9 mouse cellular contexts compared by ENCODE assay signal in genomic region chr15:79025687-79026308, GRCm38 (mm10). TPM values are rescaled to one million over a fixed set of nuclear protein-coding genes. Genes with fewer than 3 reads are reported as not detected.
DNase-seq lines count a peak whose midpoint lies in the region; ATAC-seq and TF ChIP-seq lines count a peak whose summit lies in the region.
"Had no signal": no experiment of that assay in that cellular context is flagged by ENCODE, and none has a peak within 500 bp of the region (broad histone marks: within the 10 kb centered on the region; RNA-seq: fewer than 3 reads in every experiment).

No protein-coding gene starts in this region.

- no peaks in the 10 kb centered on the region for H3K27me3 ChIP-seq in liver, adult 2 months (ENCODE audit: control insufficient read depth, insufficient read depth, low read length)
- H3K27me3 ChIP-seq in forebrain, embryonic 16.5 days (replicated peaks; ENCODE audit: control insufficient read depth, insufficient read depth, low read length), result no peaks in the 10 kb centered on the region
- H3K27me3 ChIP-seq in neural tube, embryonic 13.5 days, result 0 out of 2 replicates have a peak, but pooled peaks cover 3% of the 10 kb centered on the region

- no peak for TF ChIP-seq CTCF in liver, adult 2 months (IDR thresholded peaks at IDR 0.05; ENCODE audit: low read depth, low read length)

- TF ChIP-seq POLR2A in liver, adult 2 months (IDR thresholded peaks at IDR 0.05; ENCODE audit: extremely low read depth, insufficient read depth, low read length), result 0 out of 2 replicates have a peak, but pooled peaks have one; percentile 21

- H3K27ac ChIP-seq in liver, adult 2 months (replicated peaks; ENCODE audit: insufficient read depth, low read depth, low read length), result peak overlapping the region; percentile 97
- H3K27ac ChIP-seq in forebrain, embryonic 16.5 days (ENCODE audit: low read length), result no peak overlapping the region
- H3K27ac ChIP-seq in neural tube, embryonic 13.5 days (replicated peaks), result no peak overlapping the region

- peaks cover 10% of the 10 kb centered on the region for H3K4me1 ChIP-seq in liver, adult 2 months (ENCODE audit: control insufficient read depth, insufficient read depth, low read length)
- H3K4me1 ChIP-seq in forebrain, embryonic 16.5 days (replicated peaks; ENCODE audit: control insufficient read depth, insufficient read depth, low read length), result peaks cover 34% of the 10 kb centered on the region
- peaks cover 54% of the 10 kb centered on the region for H3K4me1 ChIP-seq in neural tube, embryonic 13.5 days (replicated peaks)

- peaks cover 11% of the 10 kb centered on the region; the same call in 1 of the 2 replicates for H3K79me2 ChIP-seq in liver, adult 2 months (ENCODE audit: control insufficient read depth, insufficient read depth, low read length)

- peak overlapping the region; percentile 79 for H3K9ac ChIP-seq in liver, adult 2 months (ENCODE audit: low read depth, low read length)
- peak overlapping the region; percentile 32; the same call in 1 of the 2 replicates for H3K9ac ChIP-seq in forebrain, embryonic 16.5 days (replicated peaks; ENCODE audit: low read depth, low read length)
- H3K9ac ChIP-seq in neural tube, embryonic 13.5 days, result peak overlapping the region; percentile 54

- peak; percentile 47 for DNase-seq in liver, adult 2 months (ENCODE audit: extremely low read depth, low read depth, low spot score)
- DNase-seq in liver, result no peak
- DNase-seq in kidney, postnatal 10 days, result peak; percentile 60
- DNase-seq in gastrocnemius, postnatal 25 days, result no peak
- no peak for DNase-seq in urinary bladder, postnatal 10 days (ENCODE audit: low spot score)
- DNase-seq in frontal cortex, postnatal 25 days (ENCODE audit: low spot score in 2 of 2), result no peak

- peak overlapping the region; percentile 44 for H3K4me3 ChIP-seq in liver, adult 2 months (ENCODE audit: insufficient read depth, low read depth, low read length)
- peak overlapping the region; percentile 17; the same call in 1 of the 2 replicates for H3K4me3 ChIP-seq in forebrain, embryonic 16.5 days (replicated peaks; ENCODE audit: low read length)
- H3K4me3 ChIP-seq in neural tube, embryonic 13.5 days, result peak overlapping the region; percentile 14

- peak overlapping the region; percentile 39 for H3K4me2 ChIP-seq in forebrain, embryonic 16.5 days (ENCODE audit: low read length)
- H3K4me2 ChIP-seq in neural tube, embryonic 13.5 days, result peak overlapping the region; percentile 48

- no peak for ATAC-seq in forebrain, embryonic 16.5 days
- no peak for ATAC-seq in neural tube, embryonic 13.5 days (ENCODE audit: low read depth)

- H3K36me3 ChIP-seq in liver, adult 2 months (ENCODE audit: control insufficient read depth, insufficient read depth, low read length), result no peaks in the 10 kb centered on the region
- no peaks in the 10 kb centered on the region for H3K36me3 ChIP-seq in forebrain, embryonic 16.5 days (ENCODE audit: control insufficient read depth, insufficient read depth)
- H3K36me3 ChIP-seq in neural tube, embryonic 13.5 days, result no peaks in the 10 kb centered on the region

- H3K9me3 ChIP-seq in forebrain, embryonic 16.5 days (ENCODE audit: control insufficient read depth, low read length), result no peaks in the 10 kb centered on the region
- H3K9me3 ChIP-seq in neural tube, embryonic 13.5 days, result no peaks in the 10 kb centered on the region

- WGBS in liver, adult 2 months, result 11% methylated on average over 17 of the region's 18 CpGs
- WGBS in forebrain, embryonic 16.5 days, result 13% methylated on average over 15 of the region's 18 CpGs
- 12% methylated on average over 15 of the region's 18 CpGs for WGBS in neural tube, embryonic 13.5 days

RNA-seq across cellular contexts. Expression of gene H1f0, which starts 2.5 kb away (rescaled TPM):
- 64.2 and 82.1 TPM in 2 replicates for total RNA-seq in liver, adult 2 months (2014; rRNA removed)
- 68.0 and 79.0 TPM in 2 replicates for polyA plus RNA-seq in liver, adult 2 months (2012; rRNA removed)
- polyA plus RNA-seq in forebrain, embryonic 16.5 days (2015; fragmentation: Nextera tagmentation; extraction: Ambion mirVana), result 403 and 441 TPM in 2 replicates
- polyA plus RNA-seq in neural tube, embryonic 13.5 days (2015; fragmentation: Nextera tagmentation; extraction: Ambion mirVana), result 275 and 287 TPM in 2 replicates
- total RNA-seq in gastrocnemius, postnatal 25 days (2021), result 10 to 100 TPM; 73.2 to 75.3 TPM

RNA-seq across cellular contexts. Expression of gene Galr3, which starts 15.9 kb away (rescaled TPM):
- total RNA-seq in liver, adult 2 months (2014; rRNA removed), result not detected in 2 replicates
- 0.09 TPM in 1 of 2 replicates, not detected in the other for polyA plus RNA-seq in liver, adult 2 months (2012; rRNA removed)
- not detected in 2 replicates for polyA plus RNA-seq in forebrain, embryonic 16.5 days (2015; fragmentation: Nextera tagmentation; extraction: Ambion mirVana)
- polyA plus RNA-seq in neural tube, embryonic 13.5 days (2015; fragmentation: Nextera tagmentation; extraction: Ambion mirVana), result not detected in 2 replicates
- not detected for total RNA-seq in gastrocnemius, postnatal 25 days (2021)
- total RNA-seq: heart, postnatal 14 days had no signal

RNA-seq across cellular contexts. Expression of gene Ankrd54, which starts 36.9 kb away (rescaled TPM):
- total RNA-seq in liver, adult 2 months (2014; rRNA removed), result 5.1 and 6.4 TPM in 2 replicates
- 22.5 and 27.1 TPM in 2 replicates for polyA plus RNA-seq in liver, adult 2 months (2012; rRNA removed)
- polyA plus RNA-seq in forebrain, embryonic 16.5 days (2015; fragmentation: Nextera tagmentation; extraction: Ambion mirVana), result 54.9 and 58.1 TPM in 2 replicates
- polyA plus RNA-seq in neural tube, embryonic 13.5 days (2015; fragmentation: Nextera tagmentation; extraction: Ambion mirVana), result 46.5 and 52.9 TPM in 2 replicates
- total RNA-seq in gastrocnemius, postnatal 25 days (2021), result 1 to 10 TPM; 3.6 to 4.4 TPM

RNA-seq across cellular contexts. Expression of gene Eif3l, which starts 49.2 kb away (rescaled TPM):
- 82.1 and 94.2 TPM in 2 replicates for total RNA-seq in liver, adult 2 months (2014; rRNA removed)
- polyA plus RNA-seq in liver, adult 2 months (2012; rRNA removed), result 98.3 and 103 TPM in 2 replicates
- polyA plus RNA-seq in forebrain, embryonic 16.5 days (2015; fragmentation: Nextera tagmentation; extraction: Ambion mirVana), result 188 and 205 TPM in 2 replicates
- 185 and 196 TPM in 2 replicates for polyA plus RNA-seq in neural tube, embryonic 13.5 days (2015; fragmentation: Nextera tagmentation; extraction: Ambion mirVana)
- 10 to 100 TPM; 46.3 to 53.2 TPM for total RNA-seq in gastrocnemius, postnatal 25 days (2021)

Comparison
In these comparisons a context has a peak if more than half of its experiments do, and no peak if none do; other contexts are left out.
1. DNase-seq: peak in liver, adult 2 months (single experiment) and kidney, postnatal 10 days (single experiment); none in liver (single experiment), gastrocnemius, postnatal 25 days (single experiment), urinary bladder, postnatal 10 days (single experiment) and frontal cortex, postnatal 25 days (0 of 2).
2. Peak in every context shown above with its lines, with median percentiles within 50 percentile points of each other: H3K4me3 ChIP-seq and H3K9ac ChIP-seq.